Mouse (Mus musculus) left cerebral cortex, adult 11 months (tissue): ENCODE measurements around the gene Zbtb2.

Source experiments
- DNase-seq: peaks from one replicate; pipeline ENCODE4 v3.0.0; 2022; ENCODE audit warnings: low spot score

Gene Zbtb2

GRCm38 (mm10) chr10:4334039-4334683 is 53.7 kb downstream of the Zbtb2 start:
- peak; percentile 18 for DNase-seq

- DNase-seq: no peak
These were observed 54.6 kb downstream of the Zbtb2 start for GRCm38 (mm10) chr10:4333319-4333718.

- DNase-seq: no peak
These were observed 55.5 kb downstream of the Zbtb2 start for GRCm38 (mm10) chr10:4332228-4332979.

- DNase-seq: no peak
These were observed 60.2 kb downstream of the Zbtb2 start for GRCm38 (mm10) chr10:4327716-4328115.

GRCm38 (mm10) chr10:4325562-4325961 is 62.3 kb downstream of the Zbtb2 start:
- no peak for DNase-seq

- DNase-seq: no peak
These were observed 64.0 kb downstream of the Zbtb2 start for GRCm38 (mm10) chr10:4323885-4324284.
